Mouse (Mus musculus) urinary bladder, postnatal 25 days (tissue): Measurements from ENCODE around the gene Ssbp3.

Experiments
- DNase-seq: peaks from one replicate; pipeline ENCODE4 v3.0.0; 2022; ENCODE audit warnings: low spot score

The Ssbp3 gene

DNA sequence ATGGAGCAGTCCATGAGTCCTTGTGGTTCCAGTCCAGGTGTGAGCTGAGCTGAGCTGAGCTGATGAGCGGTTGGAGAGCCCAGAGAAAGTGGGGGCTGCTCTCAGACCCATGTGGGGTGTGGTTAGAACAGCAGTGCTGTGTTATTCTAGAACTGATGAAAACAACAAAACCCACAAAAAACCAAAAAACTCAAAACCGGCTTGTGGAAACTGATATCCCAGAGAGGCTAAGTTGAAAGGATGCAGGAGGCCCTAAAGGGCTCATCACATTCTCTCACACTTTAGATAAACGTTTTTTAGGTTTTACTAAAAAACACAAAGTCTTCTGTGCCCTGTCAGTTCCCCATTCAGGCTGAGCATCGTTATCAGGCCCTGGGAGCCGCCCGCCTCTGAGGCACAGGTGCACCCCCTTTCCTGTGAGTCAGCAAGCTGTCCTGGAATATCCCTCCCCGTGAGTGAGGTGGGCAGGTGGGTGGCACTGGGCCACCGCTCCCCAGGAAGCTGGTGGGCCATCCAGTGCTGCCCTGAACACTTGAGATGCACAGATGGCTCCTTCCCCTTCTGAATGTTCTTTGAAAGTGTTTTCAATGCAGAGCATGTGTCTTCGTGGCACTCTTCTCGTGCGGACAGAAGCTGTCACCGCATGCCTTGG, 24.6 kb downstream of the Ssbp3 start:
- DNase-seq: no peak

- no peak for DNase-seq
Observed at GRCm38 (mm10) chr4:106935583-106935935, 25.1 kb downstream of the Ssbp3 start.

DNA sequence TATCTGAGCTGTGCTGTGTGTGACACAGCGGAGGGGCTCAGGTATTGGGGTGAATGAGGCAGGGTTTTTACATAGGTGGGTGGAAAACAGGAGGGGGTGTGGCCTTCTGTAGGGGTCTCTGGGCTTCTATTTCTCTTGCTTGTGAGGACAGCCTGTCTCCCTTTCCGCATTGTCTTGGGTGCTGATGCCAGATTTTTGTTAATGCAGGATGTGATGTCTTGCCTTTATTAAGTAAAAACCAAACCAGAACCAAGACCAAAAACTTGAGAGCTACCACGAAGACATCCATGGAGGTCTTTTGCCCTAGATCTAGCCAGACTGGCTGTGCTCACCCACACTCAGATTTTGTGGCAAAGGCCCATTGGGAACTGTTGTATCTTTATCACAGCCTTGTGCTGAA, 25.5 kb downstream of the Ssbp3 start:
- no peak for DNase-seq

DNA sequence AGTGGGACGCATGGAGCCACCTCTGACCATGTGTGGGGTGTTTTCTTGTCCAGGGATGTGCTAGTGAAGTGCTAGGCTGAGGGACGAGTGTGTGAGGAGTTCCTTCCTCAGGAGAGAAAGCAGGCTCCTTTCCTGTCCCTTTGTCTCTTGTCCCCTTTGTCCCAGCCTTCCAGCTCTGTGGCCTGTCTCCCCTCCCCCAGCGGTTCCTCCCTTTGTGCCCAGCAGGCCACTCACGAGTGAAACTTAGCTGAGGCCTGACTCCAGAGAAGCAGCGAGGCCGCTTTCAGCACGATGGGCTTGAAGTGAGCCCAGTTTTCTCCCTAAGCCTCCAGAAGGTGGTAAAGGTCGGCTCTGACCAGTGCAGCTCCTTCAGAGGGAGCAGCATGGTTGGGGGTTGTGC, 26.2 kb downstream of the Ssbp3 start:
- DNase-seq: no peak

DNA sequence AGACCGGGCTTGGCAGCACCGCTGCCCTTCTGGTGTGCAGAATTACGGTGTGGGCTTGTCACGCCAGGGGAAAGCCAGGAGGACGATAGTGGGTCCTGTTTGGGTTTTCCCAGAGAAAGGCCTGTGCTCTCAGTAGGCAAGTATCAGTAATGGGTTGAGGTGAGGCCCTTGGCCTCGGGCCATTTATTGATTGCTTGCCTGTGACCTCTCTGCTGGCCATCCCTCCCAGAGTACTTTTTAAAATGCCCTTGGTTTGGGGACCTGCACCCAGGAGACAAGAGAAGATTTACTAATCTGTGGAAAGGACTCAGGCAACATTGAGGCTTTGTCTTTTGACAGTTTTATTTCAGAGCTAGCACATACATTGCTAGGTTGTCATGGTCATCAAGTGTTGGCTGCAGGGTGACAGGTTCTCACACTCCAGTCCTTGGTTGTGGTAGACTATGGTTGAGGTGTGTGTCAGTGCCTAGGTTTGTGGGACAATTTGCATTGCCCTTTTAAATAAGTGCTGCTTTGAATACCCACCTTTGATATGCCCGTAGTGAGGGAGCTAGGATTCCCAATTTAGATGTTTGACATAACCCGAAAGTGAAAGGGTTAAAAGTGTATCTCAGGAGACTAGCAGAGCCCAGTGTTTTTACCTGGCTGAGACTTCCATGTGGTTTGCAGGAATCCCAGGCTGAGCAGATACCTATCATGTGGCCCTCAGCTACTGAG, 28.2 kb downstream of the Ssbp3 start:
- no peak for DNase-seq

- peak; percentile 20 for DNase-seq
Observed at GRCm38 (mm10) chr4:106939223-106939918, 28.9 kb downstream of the Ssbp3 start.

DNA sequence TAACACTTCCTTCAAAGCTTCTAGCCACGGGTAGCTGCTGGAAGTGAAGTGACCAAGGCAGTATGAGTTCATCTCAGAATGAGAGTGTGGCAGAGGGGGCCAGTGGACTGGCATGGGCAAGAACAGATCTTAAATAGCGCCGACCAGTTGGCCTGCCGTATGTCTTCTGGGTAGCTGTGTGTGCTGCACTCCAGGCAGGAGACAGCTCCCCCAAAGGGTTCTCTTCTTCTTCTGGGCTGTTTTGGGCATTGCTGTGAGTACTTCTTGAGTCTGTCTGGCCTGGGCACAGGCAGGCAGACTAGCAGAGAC, 29.4 kb downstream of the Ssbp3 start:
- DNase-seq: no peak

DNA sequence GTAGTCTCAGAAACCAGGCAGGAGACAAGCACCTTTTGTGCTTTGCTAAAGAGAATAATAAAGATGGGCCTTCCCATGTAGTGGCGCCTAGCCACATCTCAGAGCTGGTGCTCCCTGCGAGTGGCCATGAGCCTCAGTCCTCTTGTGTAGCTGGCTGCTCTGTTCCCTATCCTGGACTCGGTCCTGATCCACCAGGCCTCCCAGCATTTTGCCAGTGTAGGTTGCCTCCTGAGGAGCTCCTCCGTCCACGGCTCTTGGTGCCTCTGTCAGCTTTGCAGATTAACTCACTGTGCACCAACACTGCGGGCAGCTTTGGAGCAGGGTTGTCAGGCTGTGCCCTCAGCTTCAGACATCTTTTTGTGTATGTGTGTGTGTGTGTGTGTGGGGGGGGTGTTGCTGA, 30.4 kb downstream of the Ssbp3 start:
- no peak for DNase-seq

GRCm38 (mm10) chr4:106941475-106941874, 31.0 kb downstream of the Ssbp3 start:
- DNase-seq: no peak

DNA sequence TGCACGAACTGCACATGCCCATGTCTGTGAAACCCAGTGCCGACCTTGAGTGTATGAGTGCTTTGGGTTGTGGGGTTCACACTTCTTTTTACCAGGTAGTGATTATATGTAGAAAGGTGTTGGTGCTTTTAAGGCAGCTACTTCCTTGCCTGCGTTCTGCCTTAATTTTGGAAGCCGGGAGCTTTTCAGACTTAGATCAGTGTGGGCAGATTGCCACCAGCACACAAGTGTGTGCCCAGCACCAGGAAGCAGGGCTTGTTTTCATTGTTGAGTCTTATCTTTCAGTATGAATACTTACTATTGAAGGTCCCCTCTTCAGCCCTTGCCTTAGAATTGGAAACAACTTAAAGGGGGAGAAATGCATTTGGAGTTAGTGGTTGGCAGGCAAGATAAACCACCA, 32.0 kb downstream of the Ssbp3 start:
- DNase-seq: no peak

DNA sequence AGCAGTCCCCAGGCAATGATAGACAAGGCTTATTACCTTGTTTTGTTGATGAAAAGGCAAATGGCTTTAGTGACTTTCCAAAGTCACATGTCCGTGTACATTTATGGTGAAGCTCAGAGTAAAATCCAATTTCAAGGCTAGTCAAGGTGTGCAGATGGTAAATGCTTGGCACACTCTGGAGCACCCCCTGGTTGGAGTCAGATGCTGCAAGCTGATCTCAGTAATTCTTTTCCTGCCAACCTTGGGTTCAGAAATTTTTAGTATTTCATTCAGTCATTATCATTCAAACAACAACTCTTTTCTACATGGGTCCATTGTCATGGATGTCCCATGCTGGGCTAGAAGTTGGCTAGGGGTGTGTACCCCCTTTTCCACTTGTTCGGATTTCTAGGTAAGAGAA, 33.1 kb downstream of the Ssbp3 start:
- DNase-seq: no peak

DNA sequence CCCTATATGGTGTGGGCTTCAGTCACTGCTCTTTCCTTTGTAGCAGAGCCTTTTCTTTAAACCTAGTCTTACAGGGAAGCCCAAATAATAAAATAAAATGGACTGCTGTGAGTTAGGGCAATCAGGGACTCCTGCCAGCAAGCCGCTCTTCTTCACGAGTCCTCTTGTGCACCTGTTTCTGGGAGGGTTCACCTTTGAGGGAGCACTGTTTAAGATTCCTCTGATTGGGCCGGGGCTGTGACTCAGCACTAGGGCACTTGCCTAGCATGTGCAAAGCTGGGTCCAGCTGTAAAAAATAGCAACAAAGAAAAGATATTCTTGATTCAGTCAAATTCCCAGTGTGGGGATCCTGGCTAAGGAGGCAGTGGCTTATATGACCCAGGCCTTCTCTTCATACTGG, 34.4 kb downstream of the Ssbp3 start:
- DNase-seq: no peak

- DNase-seq: peak; percentile 26
Observed at GRCm38 (mm10) chr4:106947741-106948140, 37.2 kb downstream of the Ssbp3 start.

DNA sequence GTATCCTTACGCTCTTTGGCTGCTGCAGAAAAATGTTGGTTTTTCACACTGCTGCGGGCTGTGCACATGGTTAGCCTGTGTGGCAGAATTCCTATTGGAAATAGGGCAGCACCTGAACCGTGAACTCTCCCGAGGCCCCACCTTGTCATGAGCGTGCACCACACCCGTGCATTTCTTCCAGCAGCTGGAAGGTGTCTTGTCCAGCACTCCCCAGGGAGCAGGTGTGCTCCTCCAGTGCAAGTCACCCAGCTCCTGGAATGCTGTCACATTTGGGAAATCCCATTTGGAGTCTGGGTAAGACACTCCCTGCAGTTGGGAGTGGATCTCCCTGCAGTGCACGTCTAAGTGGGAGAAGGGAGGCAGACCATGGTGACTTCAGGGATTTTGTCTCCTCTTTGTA, 38.0 kb downstream of the Ssbp3 start:
- no peak for DNase-seq

- no peak for DNase-seq
Observed at GRCm38 (mm10) chr4:106949200-106949599, 38.7 kb downstream of the Ssbp3 start.

GRCm38 (mm10) chr4:106950801-106951200, 40.3 kb downstream of the Ssbp3 start:
- no peak for DNase-seq

DNA sequence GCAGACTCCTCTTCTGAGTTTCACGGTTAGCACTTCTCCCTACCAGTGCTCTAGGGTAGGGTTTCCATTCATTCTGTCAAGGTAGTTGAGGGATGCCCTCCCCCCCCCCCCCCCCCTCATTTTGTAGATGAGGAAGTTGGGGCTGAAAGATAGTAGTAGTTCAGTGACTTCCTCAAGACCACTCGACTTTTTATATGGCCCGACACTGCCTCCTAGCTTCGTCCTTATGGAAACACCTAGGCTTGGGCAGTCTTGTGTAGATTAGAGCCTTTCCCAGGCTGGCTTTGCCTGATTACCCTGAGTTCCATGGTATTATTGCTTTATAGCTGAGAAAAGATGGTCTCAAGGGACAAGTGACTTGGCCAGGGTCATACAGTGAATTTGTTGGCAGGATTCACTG, 41.0 kb downstream of the Ssbp3 start:
- DNase-seq: no peak

GRCm38 (mm10) chr4:106953221-106953620, 42.7 kb downstream of the Ssbp3 start:
- DNase-seq: no peak

DNA sequence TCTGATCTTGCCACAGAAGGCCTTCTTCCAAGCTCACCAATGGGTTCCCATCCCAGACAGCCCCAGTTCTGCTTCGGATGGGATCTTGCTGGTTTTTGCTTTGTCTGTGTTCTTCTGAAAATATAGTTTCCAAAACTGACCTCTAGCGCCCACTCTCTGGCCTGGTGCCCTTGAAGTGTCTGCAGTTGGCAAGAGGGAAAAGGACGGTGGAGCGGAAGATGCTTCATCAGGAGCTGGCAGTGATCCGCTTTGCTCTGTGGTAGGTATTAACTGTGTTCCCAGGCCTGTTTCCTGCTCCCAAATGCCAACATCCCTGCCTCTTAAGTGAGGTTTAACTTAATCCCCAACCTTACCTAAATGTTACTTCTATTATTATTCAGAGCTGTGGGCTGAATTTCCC, 43.3 kb downstream of the Ssbp3 start:
- DNase-seq: no peak

GRCm38 (mm10) chr4:106955729-106956712, 45.5 kb downstream of the Ssbp3 start:
- DNase-seq: no peak

DNA sequence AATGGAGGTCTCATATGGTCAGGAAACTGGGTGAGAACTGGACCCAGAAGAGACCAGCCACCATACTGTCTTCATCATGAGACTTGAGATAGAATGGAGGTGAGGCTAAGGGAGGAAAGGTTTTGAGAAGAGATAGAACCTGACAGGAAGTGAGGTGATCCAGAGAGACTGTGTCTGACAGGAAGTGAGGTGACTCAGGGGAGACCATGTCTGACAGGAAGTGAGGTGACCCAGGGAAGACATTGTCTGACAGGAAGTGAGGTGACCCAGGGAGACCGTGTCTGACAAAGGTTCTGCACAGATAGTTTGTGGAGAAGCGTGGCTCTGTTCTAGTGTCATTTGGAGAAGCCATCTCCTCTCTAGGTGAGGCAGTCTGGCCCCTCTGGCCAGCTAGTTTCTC, 47.6 kb downstream of the Ssbp3 start:
- DNase-seq: no peak

- DNase-seq: no peak
Observed at GRCm38 (mm10) chr4:106958561-106958960, 48.1 kb downstream of the Ssbp3 start.
